Mouse (Mus musculus) adrenal gland, postnatal 10 days (tissue): ENCODE data around the gene Stat5b. TPM values are rescaled to one million over a fixed set of nuclear protein-coding genes. Genes with fewer than 3 reads are reported as not detected.

Source experiments
- DNase-seq: peaks from one replicate; pipeline ENCODE4 v3.0.0; 2021; ENCODE audit warnings: mixed read lengths
- long read RNA-seq, 2 experiments: library from polyadenylated mRNA; stranded (forward); transcript quantifications; one replicate each; pipeline ENCODE4 v2.0.0; 2021
- total RNA-seq, 2 experiments: library from RNA; stranded (reverse); gene quantifications; 2 replicates each; pipeline ENCODE4 v1.2.3; 2021

Stat5b gene
- total RNA-seq = 10 to 100 TPM; 60.7 to 72.7 TPM
- long read RNA-seq, experiment 1, full-length matches to known transcripts = 18 of 52 reads
- long read RNA-seq, experiment 1, partial matches to known transcripts = 2 of 52 reads
- long read RNA-seq, experiment 1, other reads (novel, unspliced or antisense) = 32 of 52 reads
- long read RNA-seq, experiment 2, full-length matches to known transcripts = 40 of 69 reads
- long read RNA-seq, experiment 2, partial matches to known transcripts = 6 of 69 reads
- long read RNA-seq, experiment 2, other reads (novel, unspliced or antisense) = 23 of 69 reads

DNA sequence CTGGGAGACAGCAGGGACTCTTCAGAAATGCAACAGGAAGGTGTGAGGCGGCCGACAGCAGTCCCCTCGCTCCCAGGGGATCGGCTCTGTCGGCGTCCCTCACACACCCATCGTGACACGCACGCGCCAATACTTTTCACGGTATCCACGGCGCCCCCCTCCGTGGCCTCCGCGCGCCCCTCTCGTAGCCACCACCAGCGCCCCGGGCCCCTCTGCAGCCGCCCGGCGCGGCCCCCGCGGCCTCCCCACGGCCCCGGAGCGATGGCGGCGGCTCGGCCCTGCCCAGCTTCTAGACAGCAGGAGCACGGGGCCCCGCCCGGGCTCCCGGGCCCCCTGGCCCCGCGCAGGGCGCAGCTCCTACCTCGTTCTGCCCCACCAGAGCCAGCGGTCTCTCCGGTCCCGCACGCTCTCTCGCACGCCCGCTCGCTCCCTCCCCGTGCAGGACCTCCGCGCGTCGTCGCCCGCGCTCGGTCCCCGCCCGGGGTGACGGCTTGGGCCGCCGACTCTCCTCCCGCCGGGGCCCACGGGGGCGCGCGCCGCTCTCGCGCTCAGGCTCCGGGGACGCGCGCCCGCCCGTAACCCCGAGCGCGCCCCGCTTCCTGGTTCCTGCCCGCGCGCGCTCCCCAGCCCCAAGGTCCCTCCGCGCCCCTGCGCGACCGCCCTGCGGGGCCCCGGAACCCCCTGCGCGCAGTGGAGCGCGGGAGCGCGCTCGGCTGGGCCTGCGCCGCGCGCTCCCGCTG is at the start of gene Stat5b:
Gene Stat5b, minus strand, starts transcription at position 687 of the 740 bp plus-strand sequence.
- DNase-seq = peak; percentile 87

GRCm38 (mm10) chr11:100898441-100899199 is 48.1 kb upstream of the Stat5b start:
- DNase-seq = no peak

DNA sequence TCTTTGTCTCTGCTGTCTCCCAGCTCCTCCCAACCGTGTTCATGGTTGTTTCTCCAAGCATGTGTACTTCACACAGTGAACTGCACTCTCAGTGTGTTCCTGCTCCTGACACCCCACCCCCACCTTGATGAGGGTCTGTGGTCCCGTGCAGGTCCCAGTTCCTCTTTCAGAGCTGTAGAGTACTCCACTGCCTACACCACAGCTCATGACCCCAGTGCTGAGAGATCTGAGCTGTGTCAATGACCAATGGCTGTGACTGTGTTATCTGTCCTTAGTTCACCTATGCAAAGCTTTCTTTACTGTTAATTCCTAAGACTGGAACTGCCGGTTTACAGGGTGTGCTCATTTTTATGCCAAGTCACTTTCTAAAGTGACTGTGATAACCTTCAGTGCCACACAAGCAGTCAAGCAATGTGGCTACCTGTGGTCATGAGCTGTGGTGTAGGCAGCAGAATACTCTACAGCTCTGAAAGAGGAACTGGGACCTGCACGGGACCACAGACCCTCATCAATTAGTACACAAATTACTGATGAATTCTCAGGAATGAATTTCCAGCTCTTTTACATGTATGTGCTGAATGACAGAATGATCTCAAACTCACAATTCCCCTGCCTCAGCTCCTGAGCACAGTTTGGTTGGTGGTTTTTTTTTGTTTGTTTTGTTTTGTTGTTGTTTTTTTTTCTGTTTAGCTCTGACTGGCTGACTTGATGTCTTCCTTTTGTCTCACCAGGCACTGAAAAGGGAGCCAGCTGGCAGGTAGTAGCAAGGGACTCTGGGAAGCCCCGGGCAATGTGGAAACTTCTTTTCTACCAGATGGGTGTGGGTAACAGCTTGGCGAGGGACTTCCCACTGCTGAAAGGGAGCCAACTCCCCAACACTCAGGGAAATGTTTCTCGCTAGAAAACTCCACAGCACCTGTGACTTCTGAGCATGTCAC is 47.0 kb upstream of the Stat5b start:
- no peak for DNase-seq

DNA sequence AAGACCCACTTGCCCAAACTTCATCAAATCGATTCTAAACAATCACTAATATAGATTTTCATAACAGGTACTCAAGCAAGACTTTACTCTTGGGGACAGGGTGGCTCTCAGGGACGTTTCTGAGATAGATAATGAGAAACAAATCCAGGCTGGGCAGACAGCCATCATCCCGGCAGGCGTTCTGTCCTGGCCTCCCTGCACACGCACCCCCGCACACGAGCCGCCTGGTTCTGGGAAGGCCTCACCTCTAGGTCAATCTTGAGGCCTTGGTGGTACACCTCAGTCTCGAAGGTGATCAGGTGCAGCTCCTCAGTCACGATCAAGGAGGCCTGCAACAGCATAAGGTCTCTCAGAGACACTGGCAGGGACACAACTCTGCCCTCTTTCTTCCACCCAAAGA is 45.6 kb upstream of the Stat5b start:
- DNase-seq = no peak

GRCm38 (mm10) chr11:100894146-100894918 is 43.8 kb upstream of the Stat5b start:
- no peak for DNase-seq

DNA sequence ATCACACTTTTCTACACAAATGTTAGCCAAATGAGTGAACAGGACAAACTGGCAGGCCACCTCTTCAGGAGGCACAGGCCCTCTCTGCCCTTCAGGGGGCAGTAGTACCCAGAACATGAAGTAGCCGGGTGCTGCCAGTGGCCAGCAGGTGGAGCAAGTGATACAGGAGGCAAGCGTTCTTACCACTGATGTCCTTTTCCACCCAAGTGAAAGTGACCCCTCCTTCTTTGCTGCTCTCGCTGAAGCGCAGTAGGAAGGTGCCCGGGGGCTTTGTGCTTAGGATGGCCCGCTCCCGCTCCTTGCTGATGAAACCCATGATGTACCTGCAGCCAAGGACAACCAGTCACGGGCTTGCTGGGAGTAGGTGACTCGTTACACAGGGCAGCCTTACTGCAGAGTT is 43.0 kb upstream of the Stat5b start:
- DNase-seq = peak; percentile 94

GRCm38 (mm10) chr11:100892435-100892834 is 41.9 kb upstream of the Stat5b start:
- no peak for DNase-seq

DNA sequence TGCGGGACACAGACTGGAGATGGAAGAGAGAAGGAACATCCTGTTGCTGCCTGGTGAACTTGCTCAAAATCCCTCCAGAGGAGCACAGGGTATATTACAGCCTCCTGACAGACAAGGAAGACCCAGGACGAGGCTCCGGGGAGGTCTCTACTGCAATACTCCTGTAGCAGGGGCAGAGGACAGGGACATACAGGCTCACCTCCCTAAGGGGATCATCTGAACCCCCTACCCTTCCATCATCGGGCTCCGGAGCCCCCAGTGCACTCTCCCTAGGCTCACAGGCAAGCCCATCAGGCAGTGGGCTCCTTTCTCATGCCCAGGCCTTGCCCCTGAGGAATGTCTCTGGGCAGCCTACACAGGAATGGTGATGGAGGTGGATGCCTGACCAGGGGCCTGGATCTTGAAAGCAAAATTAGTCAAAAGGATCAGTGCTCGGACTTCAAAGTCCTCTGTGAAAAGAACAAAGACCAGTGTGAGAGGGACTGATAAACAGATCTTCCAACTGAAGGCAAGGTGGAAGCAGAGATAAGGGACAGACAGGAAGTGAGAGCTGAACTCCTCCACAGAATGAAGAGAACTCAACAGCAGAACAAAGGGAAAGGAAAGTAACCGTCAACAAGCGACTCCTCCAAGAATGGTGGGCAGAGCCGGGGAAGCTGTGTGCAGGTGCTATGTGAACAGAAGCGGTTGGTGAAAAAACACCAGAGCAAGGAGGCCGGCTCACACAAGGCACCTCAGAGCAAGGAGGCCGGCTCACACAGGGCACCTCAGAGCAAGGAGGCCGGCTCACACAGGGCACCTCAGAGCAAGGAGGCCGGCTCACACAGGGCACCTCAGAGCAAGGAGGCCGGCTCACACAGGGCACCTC is 41.0 kb upstream of the Stat5b start:
- no peak for DNase-seq

GRCm38 (mm10) chr11:100890481-100890880 is 40.0 kb upstream of the Stat5b start:
- DNase-seq = no peak

GRCm38 (mm10) chr11:100888348-100888820 is 37.9 kb upstream of the Stat5b start:
- DNase-seq = no peak

DNA sequence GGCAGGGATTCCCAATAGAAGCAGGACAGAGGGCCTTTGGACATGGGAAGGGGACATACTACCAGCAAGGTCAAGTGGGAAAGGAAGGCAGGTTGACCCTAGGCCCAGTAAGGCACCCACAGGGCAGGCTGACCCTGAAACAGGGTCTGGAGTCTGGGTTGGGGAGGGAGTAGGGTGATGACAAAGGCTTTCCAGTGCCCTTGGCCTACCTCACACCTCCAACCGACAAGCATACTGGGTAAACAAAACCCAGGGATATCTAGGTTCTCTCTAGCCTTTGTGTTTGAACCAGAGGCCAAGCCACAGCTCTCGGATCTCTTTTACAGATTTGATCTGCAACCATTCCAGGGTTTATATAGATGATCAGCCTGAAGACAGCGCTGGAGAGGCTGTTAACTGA is 37.2 kb upstream of the Stat5b start:
- DNase-seq = peak; percentile 44

DNA sequence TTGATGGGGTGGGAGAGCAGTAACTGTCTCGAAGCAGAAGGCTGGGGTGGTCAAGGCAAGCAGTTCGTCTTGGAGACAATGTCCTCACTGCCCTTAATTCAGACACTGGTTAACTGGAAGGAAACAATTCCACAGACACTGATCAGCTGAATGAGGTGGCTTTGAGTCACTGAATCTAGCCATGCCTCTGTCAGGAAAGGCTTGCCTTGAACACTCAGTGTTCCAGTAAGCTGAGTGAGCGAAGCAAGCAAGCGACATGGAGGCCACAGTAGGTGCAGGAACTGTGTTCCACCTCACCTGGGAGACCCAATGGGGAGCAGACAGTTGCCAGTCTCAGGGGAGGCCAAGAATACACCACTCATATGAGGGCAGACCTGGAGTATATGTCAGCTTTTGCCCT is 36.7 kb upstream of the Stat5b start:
- DNase-seq = no peak

- DNase-seq = no peak
These were observed 35.7 kb upstream of the Stat5b start for GRCm38 (mm10) chr11:100886188-100886740.

DNA sequence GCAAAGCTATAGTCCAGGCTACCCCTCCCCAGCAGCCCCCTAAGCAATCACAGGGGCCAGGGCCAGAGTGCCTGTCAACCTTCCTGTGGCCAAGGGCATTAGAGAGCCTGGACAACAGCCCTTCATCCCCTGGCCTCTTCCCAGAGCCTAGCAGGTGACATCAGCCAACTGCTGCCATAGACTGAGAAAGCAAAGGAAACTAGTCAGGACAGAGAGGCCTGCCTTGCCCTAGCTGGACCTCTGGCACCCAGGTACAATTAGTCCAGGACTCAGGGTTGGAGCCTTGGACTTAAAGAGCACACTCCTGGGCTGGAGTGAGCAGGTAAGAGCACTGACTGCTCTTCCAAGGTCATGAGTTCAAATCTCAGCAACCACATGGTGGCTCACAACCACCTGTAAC is 34.9 kb upstream of the Stat5b start:
- DNase-seq = no peak

GRCm38 (mm10) chr11:100883640-100884039 is 33.1 kb upstream of the Stat5b start:
- no peak for DNase-seq

DNA sequence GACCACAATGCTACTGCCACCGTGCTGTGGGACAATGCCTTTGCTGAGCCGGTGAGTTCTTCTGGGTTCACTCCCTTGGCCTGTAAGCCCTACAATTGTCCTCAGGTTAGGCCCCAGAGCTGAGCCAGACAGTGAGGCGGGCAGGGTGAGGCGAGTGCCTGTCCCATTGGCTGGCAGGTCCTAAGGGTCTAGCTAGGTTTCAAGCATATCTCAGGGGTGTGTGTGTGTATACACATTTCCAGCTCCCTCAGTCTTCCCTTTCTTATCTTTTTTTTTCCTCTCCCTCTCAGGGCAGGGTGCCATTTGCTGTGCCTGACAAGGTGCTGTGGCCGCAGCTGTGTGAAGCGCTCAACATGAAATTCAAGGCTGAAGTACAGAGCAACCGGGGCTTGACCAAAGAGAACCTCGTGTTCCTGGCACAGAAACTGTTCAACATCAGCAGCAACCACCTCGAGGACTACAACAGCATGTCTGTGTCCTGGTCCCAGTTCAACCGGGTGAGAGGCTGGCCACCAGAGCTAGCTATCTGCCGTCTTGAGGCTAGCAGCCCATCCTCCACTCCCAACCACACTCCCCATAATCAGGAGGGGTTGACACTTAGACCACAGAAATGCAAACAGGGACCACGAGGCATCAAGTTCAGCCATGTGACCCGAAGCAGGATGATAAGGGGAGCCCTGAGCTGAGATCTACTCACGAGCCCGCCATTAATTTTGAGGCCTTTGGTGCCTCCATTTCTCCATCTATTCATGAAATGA is 29.0 kb upstream of the Stat5b start:
- DNase-seq = no peak

DNA sequence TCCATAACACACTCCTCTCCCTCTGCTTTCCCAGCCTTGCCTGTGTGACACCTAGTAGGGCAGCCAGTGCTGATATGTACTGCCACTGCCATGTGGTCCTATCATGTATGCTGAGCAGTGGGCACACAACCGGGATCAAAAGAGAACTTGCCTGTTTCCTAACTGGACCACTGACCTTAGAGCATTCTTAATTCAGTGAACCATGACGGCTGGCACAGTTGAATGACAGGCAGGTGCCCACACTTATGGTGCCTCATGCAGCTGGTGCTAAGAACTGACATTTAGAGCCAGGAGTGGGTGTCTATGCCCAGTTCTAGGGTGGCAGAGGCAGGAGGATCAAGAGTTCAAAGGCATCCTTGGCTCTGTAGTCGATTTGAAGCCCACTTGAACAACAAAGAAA is 25.2 kb upstream of the Stat5b start:
- DNase-seq = no peak

DNA sequence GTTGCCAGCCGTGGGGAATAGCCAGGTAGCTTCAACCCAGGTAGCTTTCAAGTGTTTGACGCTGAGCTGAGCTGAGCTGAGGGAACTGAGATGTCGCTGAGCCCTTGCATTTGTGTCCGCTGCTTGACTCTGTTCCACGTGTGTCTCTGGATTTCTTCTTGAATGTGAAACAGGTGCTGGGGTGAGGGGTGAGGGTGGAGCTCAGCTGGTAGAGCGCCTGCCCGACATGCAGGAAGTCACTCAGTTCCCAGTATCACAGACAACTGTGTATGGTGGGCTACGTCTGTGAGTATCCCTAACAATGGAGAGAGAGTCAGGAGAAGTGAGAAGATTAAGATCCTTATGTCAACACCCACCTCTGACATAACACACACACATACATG is 20.4 kb upstream of the Stat5b start:
- no peak for DNase-seq
